Comparison of ENCODE assay signal across 20 mouse cellular contexts in the genomic region with DNA sequence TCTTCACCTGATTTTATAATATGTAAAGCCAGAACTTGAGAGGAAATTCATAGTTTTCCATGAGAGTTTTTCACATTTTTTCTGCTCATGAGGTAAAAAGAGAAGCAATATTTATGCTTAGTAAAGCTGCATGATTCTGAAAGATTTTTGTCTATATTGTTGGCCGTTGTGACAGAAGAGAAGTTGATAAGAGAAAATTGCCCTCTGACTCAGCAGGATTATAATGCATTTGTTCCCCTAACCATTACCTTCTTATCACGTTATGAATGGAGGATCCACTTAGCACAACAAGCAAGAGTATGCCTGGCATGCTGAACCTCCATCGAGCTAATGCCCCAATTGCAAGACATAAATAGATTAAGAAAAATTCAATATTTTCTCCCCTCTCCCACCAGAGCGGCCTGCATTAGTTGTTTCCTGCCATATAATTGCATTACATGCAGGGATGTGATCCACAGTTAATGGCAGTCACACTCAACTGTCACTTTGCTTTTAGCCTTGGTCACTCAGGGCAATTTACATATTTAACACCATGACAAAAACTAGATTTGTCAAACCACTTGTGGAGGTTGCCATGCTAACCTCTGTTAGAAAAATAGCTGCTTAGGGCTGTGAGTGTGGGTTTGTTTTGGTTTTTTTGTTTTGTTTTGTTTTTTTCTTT. TPM values are rescaled to one million over a fixed set of nuclear protein-coding genes. Genes with fewer than 3 reads are reported as not detected.
DNase-seq lines count a peak whose midpoint lies in the region; ATAC-seq lines count a peak whose summit lies in the region.
"Had no signal": no experiment of that assay in that cellular context is flagged by ENCODE, and none has a peak within 500 bp of the region (broad histone marks: within the 10 kb centered on the region; RNA-seq: fewer than 3 reads in every experiment).

No protein-coding gene starts in this region.

- H3K27ac ChIP-seq in heart, embryonic 13.5 days (replicated peaks) = no peak overlapping the region
- H3K27ac ChIP-seq in midbrain, embryonic 12.5 days (replicated peaks) = no peak overlapping the region
- H3K27ac ChIP-seq in midbrain, embryonic 15.5 days = no peak overlapping the region
- no peak overlapping the region for H3K27ac ChIP-seq in heart, embryonic 11.5 days (ENCODE audit: low read depth, low read length)
- H3K27ac ChIP-seq: embryonic facial prominence, embryonic 13.5 days; forebrain, embryonic 13.5 days; gastrocnemius, adult 2 months had no signal

- peaks cover 14% of the 10 kb centered on the region; the same call in 1 of the 2 replicates for H3K4me1 ChIP-seq in heart, embryonic 13.5 days
- H3K4me1 ChIP-seq in midbrain, embryonic 12.5 days = peaks cover 3% of the 10 kb centered on the region; the same call in 1 of the 2 replicates
- H3K4me1 ChIP-seq in midbrain, embryonic 15.5 days = no peaks in the 10 kb centered on the region
- peaks cover 8% of the 10 kb centered on the region; the same call in 1 of the 2 replicates for H3K4me1 ChIP-seq in heart, embryonic 11.5 days (ENCODE audit: control insufficient read depth, insufficient read depth, low read length)
- H3K4me1 ChIP-seq: forebrain, embryonic 13.5 days had no signal

- intact Hi-C loops in heart, postnatal 14 days (cut with DNase I) = no loop called here

- no peaks in the 10 kb centered on the region for H3K27me3 ChIP-seq in heart, embryonic 13.5 days (replicated peaks)
- H3K27me3 ChIP-seq in midbrain, embryonic 12.5 days = 0 out of 2 replicates have a peak, but pooled peaks cover 10% of the 10 kb centered on the region
- no peaks in the 10 kb centered on the region for H3K27me3 ChIP-seq in midbrain, embryonic 15.5 days (replicated peaks)
- no peaks in the 10 kb centered on the region for H3K27me3 ChIP-seq in heart, embryonic 11.5 days (ENCODE audit: control insufficient read depth, insufficient read depth, low read length)
- H3K27me3 ChIP-seq: embryonic facial prominence, embryonic 13.5 days; forebrain, embryonic 13.5 days had no signal

- no peak overlapping the region for H3K9ac ChIP-seq in heart, embryonic 13.5 days
- H3K9ac ChIP-seq in midbrain, embryonic 12.5 days (replicated peaks) = no peak overlapping the region
- no peak overlapping the region for H3K9ac ChIP-seq in midbrain, embryonic 15.5 days
- H3K9ac ChIP-seq in heart, embryonic 11.5 days (ENCODE audit: low read depth, low read length) = no peak overlapping the region
- H3K9ac ChIP-seq: embryonic facial prominence, embryonic 13.5 days; forebrain, embryonic 13.5 days had no signal

- 23% methylated on average over 4 of the region's 4 CpGs for WGBS in heart, embryonic 13.5 days
- 40% methylated on average over 4 of the region's 4 CpGs for WGBS in midbrain, embryonic 12.5 days
- 44% methylated on average over 4 of the region's 4 CpGs for WGBS in midbrain, embryonic 15.5 days
- 33% methylated on average over 4 of the region's 4 CpGs for WGBS in heart, embryonic 11.5 days (ENCODE audit: insufficient replicate concordance)

- no peaks in the 10 kb centered on the region for H3K36me3 ChIP-seq in heart, embryonic 13.5 days
- no peaks in the 10 kb centered on the region for H3K36me3 ChIP-seq in midbrain, embryonic 12.5 days
- H3K36me3 ChIP-seq in midbrain, embryonic 15.5 days (replicated peaks) = no peaks in the 10 kb centered on the region
- H3K36me3 ChIP-seq in heart, embryonic 11.5 days (ENCODE audit: control insufficient read depth, insufficient read depth, low read length) = no peaks in the 10 kb centered on the region
- H3K36me3 ChIP-seq: embryonic facial prominence, embryonic 13.5 days had no signal

- no peaks in the 10 kb centered on the region for H3K9me3 ChIP-seq in heart, embryonic 13.5 days
- no peaks in the 10 kb centered on the region for H3K9me3 ChIP-seq in midbrain, embryonic 12.5 days
- no peaks in the 10 kb centered on the region for H3K9me3 ChIP-seq in midbrain, embryonic 15.5 days
- H3K9me3 ChIP-seq in heart, embryonic 11.5 days (replicated peaks; ENCODE audit: control insufficient read depth, low read length) = no peaks in the 10 kb centered on the region
- H3K9me3 ChIP-seq: embryonic facial prominence, embryonic 13.5 days; forebrain, embryonic 13.5 days had no signal

- 0 out of 2 replicates have a peak overlapping the region, but pooled peaks have one; percentile 13 for H3K4me2 ChIP-seq in heart, embryonic 13.5 days
- H3K4me2 ChIP-seq in midbrain, embryonic 12.5 days (replicated peaks) = no peak overlapping the region
- H3K4me2 ChIP-seq in midbrain, embryonic 15.5 days = no peak overlapping the region
- no peak overlapping the region for H3K4me2 ChIP-seq in heart, embryonic 11.5 days
- H3K4me2 ChIP-seq: embryonic facial prominence, embryonic 13.5 days; forebrain, embryonic 13.5 days had no signal

- no peak overlapping the region for H3K4me3 ChIP-seq in heart, embryonic 13.5 days
- no peak overlapping the region for H3K4me3 ChIP-seq in midbrain, embryonic 12.5 days
- no peak overlapping the region for H3K4me3 ChIP-seq in midbrain, embryonic 15.5 days
- H3K4me3 ChIP-seq in heart, embryonic 11.5 days (ENCODE audit: low read depth, low read length) = no peak overlapping the region
- H3K4me3 ChIP-seq: embryonic facial prominence, embryonic 13.5 days; forebrain, embryonic 13.5 days; gastrocnemius, adult 2 months had no signal

- ATAC-seq in heart, embryonic 13.5 days (ENCODE audit: extremely low read depth, insufficient number of reproducible peaks, low FRiP score, low TSS enrichment) = no peak
- ATAC-seq in midbrain, embryonic 12.5 days (ENCODE audit: low FRiP score, low read depth) = peak; percentile 70
- ATAC-seq in midbrain, embryonic 15.5 days (replicated peaks) = no peak
- ATAC-seq in megakaryocyte, adult 5-6 weeks (ENCODE audit: poor library complexity, severe bottlenecking) = peak; percentile 13; the same call in 1 of the 2 replicates
- no peak for ATAC-seq in heart, embryonic 11.5 days (replicated peaks; ENCODE audit: insufficient number of reproducible peaks, low FRiP score, low TSS enrichment)
- ATAC-seq: forebrain, embryonic 13.5 days; hindbrain, embryonic 16.5 days had no signal

- no peak for DNase-seq in heart, postnatal 14 days
- DNase-seq in MEL-GATA-1-ER (ENCODE audit: extremely low read depth, low read depth) = peak; percentile 17
- no peak for DNase-seq in kidney, adult 18-20 months
- DNase-seq: adrenal gland, postnatal 14 days; cerebellum, adult 18-20 months; cerebellum, adult 9-11 months; cerebellum, postnatal 36 days; gastrocnemius, adult 2 months; gastrocnemius, postnatal 25 days; heart, postnatal 10 days had no signal

RNA-seq across cellular contexts. Expression of gene Unc5c, which starts 37.0 kb away (rescaled TPM):
- 3.2 and 4.8 TPM in 2 replicates for polyA plus RNA-seq in heart, embryonic 13.5 days (2015; fragmentation: Nextera tagmentation; extraction: Ambion mirVana)
- total RNA-seq in heart, postnatal 14 days (2021) = under 1 TPM; 0.32 to 0.91 TPM
- polyA plus RNA-seq in midbrain, embryonic 12.5 days (2016; fragmentation: Nextera tagmentation; extraction: Ambion mirVana) = 12.7 and 12.8 TPM in 2 replicates
- 11.8 and 14.1 TPM in 2 replicates for polyA plus RNA-seq in midbrain, embryonic 15.5 days (2015; fragmentation: Nextera tagmentation; extraction: Ambion mirVana)
- 0.84 and 1.2 TPM in 2 replicates for total RNA-seq in megakaryocyte, adult 5-6 weeks (2015)
- 1.1 and 2.3 TPM in 2 replicates for total RNA-seq in megakaryocyte, adult 5-6 weeks (2017)
- polyA plus RNA-seq in heart, embryonic 11.5 days (2014; fragmentation: Nextera tagmentation; extraction: Ambion mirVana) = 7.0 and 11.2 TPM in 2 replicates
- total RNA-seq: gastrocnemius, adult 2 months; gastrocnemius, postnatal 25 days; granulocyte monocyte progenitor cell, adult 5-6 weeks; hematopoietic stem cell, adult 5-6 weeks had no signal

Comparison
In these comparisons a context has a peak if more than half of its experiments do, and no peak if none do; other contexts are left out.
1. ATAC-seq: peak in midbrain, embryonic 12.5 days (single experiment) and megakaryocyte, adult 5-6 weeks (single experiment); none in heart, embryonic 13.5 days (single experiment), midbrain, embryonic 15.5 days (single experiment) and heart, embryonic 11.5 days (single experiment).